In the genomic region with DNA sequence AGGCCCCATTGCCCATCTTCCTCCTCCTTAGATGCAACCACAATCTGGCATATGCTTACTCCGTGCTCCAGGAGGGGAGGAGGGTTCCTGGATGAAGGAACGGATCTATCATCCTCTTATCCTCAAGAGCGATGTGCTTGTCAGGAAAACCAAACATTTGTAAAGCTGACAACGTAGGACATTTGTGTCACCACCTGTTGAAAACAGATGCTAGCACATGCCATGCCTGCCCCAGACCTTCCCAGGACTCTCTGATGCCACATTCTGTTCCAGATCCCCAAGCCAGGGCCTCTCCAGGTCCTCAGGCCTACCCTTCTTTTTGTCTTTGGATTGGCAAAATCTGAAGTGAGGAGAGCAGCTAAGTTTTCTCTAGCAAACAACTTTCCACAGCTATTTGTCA, we compare ENCODE assay signal across 29 mouse cellular contexts.
"Had no signal": no experiment of that assay in that cellular context is flagged by ENCODE, and none has a peak within 500 bp of the region (broad histone marks: within the 10 kb centered on the region; RNA-seq: fewer than 3 reads in every experiment).

No protein-coding gene starts in this region.

- DNase-seq: left cerebral cortex, postnatal 4 days; liver; liver, embryonic 13.5 days; liver, postnatal 0 days; lung, adult 18-20 months; lung, adult 2 months; lung, embryonic 14.5 days; lung, postnatal 10 days; lung, postnatal 14 days; lung, postnatal 36 days; lung, postnatal 4 days; midbrain, embryonic 14.5 days had no signal

- H3K36me3 ChIP-seq: limb, embryonic 10.5 days; limb, embryonic 12.5 days; limb, embryonic 13.5 days; limb, embryonic 15.5 days; liver, embryonic 12.5 days; liver, embryonic 13.5 days; liver, embryonic 15.5 days; lung, embryonic 15.5 days; midbrain, embryonic 10.5 days; midbrain, embryonic 12.5 days; midbrain, embryonic 13.5 days; midbrain, embryonic 15.5 days; neural tube, embryonic 12.5 days had no signal

- H3K27ac ChIP-seq: limb, embryonic 10.5 days; limb, embryonic 12.5 days; limb, embryonic 13.5 days; limb, embryonic 15.5 days; liver, embryonic 12.5 days; liver, embryonic 13.5 days; liver, embryonic 14.5 days; liver, embryonic 15.5 days; lung, embryonic 15.5 days; macrophage; midbrain, embryonic 10.5 days; midbrain, embryonic 12.5 days; midbrain, embryonic 15.5 days; neural tube, embryonic 12.5 days had no signal

- H3K4me1 ChIP-seq: liver, embryonic 12.5 days; liver, embryonic 13.5 days; liver, embryonic 15.5 days had no signal

- H3K27me3 ChIP-seq: limb, embryonic 12.5 days; limb, embryonic 13.5 days; limb, embryonic 15.5 days; liver, embryonic 12.5 days; liver, embryonic 13.5 days; liver, embryonic 15.5 days; lung, embryonic 15.5 days; midbrain, embryonic 12.5 days; midbrain, embryonic 13.5 days; midbrain, embryonic 15.5 days; neural tube, embryonic 12.5 days had no signal

- H3K4me2 ChIP-seq: limb, embryonic 12.5 days; limb, embryonic 13.5 days; limb, embryonic 15.5 days; liver, embryonic 11.5 days; liver, embryonic 12.5 days; liver, embryonic 13.5 days; liver, embryonic 15.5 days; lung, embryonic 14.5 days; lung, embryonic 15.5 days; midbrain, embryonic 11.5 days; midbrain, embryonic 12.5 days; midbrain, embryonic 13.5 days; midbrain, embryonic 15.5 days; neural tube, embryonic 12.5 days had no signal

- H3K4me3 ChIP-seq: limb, embryonic 10.5 days; limb, embryonic 12.5 days; limb, embryonic 13.5 days; limb, embryonic 15.5 days; liver, embryonic 12.5 days; liver, embryonic 13.5 days; liver, embryonic 15.5 days; lung, embryonic 15.5 days; megakaryocyte, embryonic 14.5 days; midbrain, embryonic 10.5 days; midbrain, embryonic 12.5 days; midbrain, embryonic 13.5 days; midbrain, embryonic 15.5 days; neural tube, embryonic 12.5 days had no signal
